Mouse (Mus musculus) CD4-positive, CD25-positive, alpha-beta regulatory T cell, adult 2 months (primary cell): Measurements from ENCODE around the gene Serpinb6b.
"Not testable (repeated sequence)": the region's sequence is repeated elsewhere in the genome, so short reads cannot be mapped to it uniquely, and the experiment has no call there.

Experiments used
- DNase-seq: peaks from one replicate; pipeline ENCODE4 v3.0.0-alpha.2; 2012; ENCODE audit warnings: low read depth, low spot score

The Serpinb6b gene

GRCm38 (mm10) chr13:32964989-32965811, at the start of gene Serpinb6b:
Gene Serpinb6b, plus strand, starts transcription at chr13:32965209.
- peak; percentile 70 for DNase-seq

- no peak for DNase-seq
Measured at GRCm38 (mm10) chr13:32922622-32923021, 42.4 kb upstream of the Serpinb6b start.

- DNase-seq = no peak
Measured at GRCm38 (mm10) chr13:32924578-32925360, 40.2 kb upstream of the Serpinb6b start.

GRCm38 (mm10) chr13:32926661-32927060, 38.3 kb upstream of the Serpinb6b start:
- no peak for DNase-seq

GRCm38 (mm10) chr13:32927241-32927640, 37.8 kb upstream of the Serpinb6b start:
- no peak for DNase-seq

- peak; percentile 10 for DNase-seq
Measured at GRCm38 (mm10) chr13:32929107-32929750, 35.8 kb upstream of the Serpinb6b start.

- no peak for DNase-seq
Measured at GRCm38 (mm10) chr13:32934706-32935381, 30.2 kb upstream of the Serpinb6b start.

GRCm38 (mm10) chr13:32938275-32938674, 26.7 kb upstream of the Serpinb6b start:
- DNase-seq = not testable (repeated sequence)

GRCm38 (mm10) chr13:32939191-32939590, 25.8 kb upstream of the Serpinb6b start:
- DNase-seq = not testable (repeated sequence)

GRCm38 (mm10) chr13:32956537-32956936, 8.5 kb upstream of the Serpinb6b start:
- no peak for DNase-seq

GRCm38 (mm10) chr13:32957917-32958316, 7.1 kb upstream of the Serpinb6b start:
- no peak for DNase-seq

- not testable (repeated sequence) for DNase-seq
Measured at GRCm38 (mm10) chr13:32958521-32958920, 6.5 kb upstream of the Serpinb6b start.

GRCm38 (mm10) chr13:32963990-32964753, 837 bp upstream of the Serpinb6b start:
- DNase-seq = peak; percentile 6

GRCm38 (mm10) chr13:32966116-32966515, 1.1 kb downstream of the Serpinb6b start:
- DNase-seq = peak; percentile 49

GRCm38 (mm10) chr13:32967233-32967632, 2.2 kb downstream of the Serpinb6b start:
- DNase-seq = no peak

GRCm38 (mm10) chr13:32968353-32968984, 3.5 kb downstream of the Serpinb6b start:
- DNase-seq = no peak

GRCm38 (mm10) chr13:32968996-32969640, 4.1 kb downstream of the Serpinb6b start:
- no peak for DNase-seq

GRCm38 (mm10) chr13:32969641-32970040, 4.6 kb downstream of the Serpinb6b start:
- DNase-seq = no peak

GRCm38 (mm10) chr13:32970776-32971175, 5.8 kb downstream of the Serpinb6b start:
- DNase-seq = no peak

GRCm38 (mm10) chr13:32974268-32974667, 9.3 kb downstream of the Serpinb6b start:
- DNase-seq = no peak
